Mouse (Mus musculus) kidney, postnatal 14 days (tissue): ENCODE data around the gene Scel.

ENCODE experiments used
- DNase-seq: peaks from one replicate; pipeline ENCODE4 v3.0.0; 2022; ENCODE audit warnings: mixed read lengths

The Scel gene

DNA sequence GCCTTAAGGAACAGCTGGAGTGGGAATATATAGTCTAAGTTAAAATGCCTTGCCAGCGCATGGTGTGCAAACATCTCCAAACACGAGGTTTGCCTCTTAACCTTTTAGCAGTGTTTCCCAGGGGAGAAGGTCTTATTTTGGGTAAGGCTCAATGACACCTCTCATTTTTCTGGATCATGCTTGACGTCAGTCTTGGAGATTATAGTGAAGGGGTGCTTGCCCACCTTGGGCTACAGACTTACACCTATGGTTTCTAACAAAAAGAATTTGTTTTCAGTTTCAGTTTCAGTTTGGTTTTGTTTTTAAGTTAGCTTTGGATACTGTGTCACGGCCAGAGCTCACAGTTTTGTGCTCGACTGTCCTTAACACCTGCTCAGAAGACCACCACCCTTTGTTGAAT, 140.7 kb downstream of the Scel start:
- DNase-seq: no peak

DNA sequence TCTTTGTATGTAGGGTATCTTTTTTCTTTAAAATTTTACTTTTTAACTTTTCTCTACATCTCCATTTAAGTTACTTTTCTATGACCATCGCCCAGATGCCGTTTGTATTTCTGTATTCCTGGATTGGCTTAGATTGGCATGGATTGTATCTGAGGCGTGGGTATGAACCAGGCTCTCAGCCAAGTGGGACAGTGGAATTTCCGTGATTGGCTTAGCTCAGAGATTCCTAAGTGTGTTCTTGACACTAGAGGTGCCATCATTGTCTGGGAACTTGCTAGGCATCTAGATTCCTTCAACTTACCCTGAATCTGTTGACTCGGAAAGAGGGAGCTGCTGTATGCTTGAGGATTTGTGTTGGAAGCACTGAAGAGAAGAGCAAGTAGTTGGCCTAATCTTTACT, 142.3 kb downstream of the Scel start:
- DNase-seq: no peak

DNA sequence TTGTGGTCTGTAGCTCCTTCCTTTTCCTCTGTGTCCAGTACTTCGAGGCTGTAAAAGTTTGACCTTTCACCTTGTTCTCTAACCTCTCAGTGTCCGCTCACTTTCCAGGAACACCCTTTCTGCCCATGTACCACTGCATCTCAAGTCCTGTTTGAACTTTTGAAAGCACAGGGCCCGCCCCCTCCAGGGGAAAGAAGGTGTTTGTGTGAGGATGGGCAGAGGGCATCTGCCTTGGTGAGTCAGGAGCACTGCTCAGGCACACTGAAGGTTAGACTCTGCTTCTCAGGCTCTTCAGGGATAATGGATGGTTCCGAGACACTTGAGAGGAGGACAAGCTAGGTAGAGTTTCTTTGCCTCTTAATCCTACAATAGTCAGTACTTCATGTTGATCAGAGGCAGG, 144.7 kb downstream of the Scel start:
- DNase-seq: no peak
